Mouse (Mus musculus) liver, postnatal 0 days (tissue): ENCODE data around the gene Ankrd2. TPM values are rescaled to one million over a fixed set of nuclear protein-coding genes. Genes with fewer than 3 reads are reported as not detected.

Experiments used
- ATAC-seq: fragments of 200-750 bp; cut with Nextera tagmentation; 2 replicates; pipeline ENCODE4 v1.8.0; 2017; ENCODE audit warnings: mild to moderate bottlenecking, moderate library complexity
- DNase-seq: peaks from one replicate; pipeline ENCODE4 v3.0.0-alpha.2; 2016
- H3K27ac ChIP-seq: fragments of 300-500 bp; sonication (generic); 2 replicates; pipeline ENCODE4 v1.5.1; 2014; ENCODE audit warnings: antibody characterized with exemption, moderate library complexity, mild to moderate bottlenecking, low read depth
- H3K27me3 ChIP-seq: fragments of 300-500 bp; sonication (generic); 2 replicates; pipeline ENCODE4 v1.6.1; 2014; ENCODE audit warnings: low read length, control low read depth, mixed read lengths; ENCODE audit not compliant: insufficient read depth
- H3K36me3 ChIP-seq: fragments of 300-500 bp; sonication (generic); replicated peaks from 2 replicates; pipeline ENCODE4 v1.6.1; 2014; ENCODE audit warnings: mild to moderate bottlenecking, control low read depth, low read length, moderate library complexity, mixed read lengths; ENCODE audit not compliant: insufficient read depth
- H3K4me1 ChIP-seq: fragments of 300-500 bp; sonication (generic); 2 replicates; pipeline ENCODE4 v1.6.1; 2014; ENCODE audit warnings: antibody characterized with exemption, mild to moderate bottlenecking, control low read depth; ENCODE audit not compliant: insufficient read depth
- H3K4me2 ChIP-seq: fragments of 300-500 bp; sonication (generic); 2 replicates; pipeline ENCODE4 v1.6.1; 2014; ENCODE audit warnings: low read depth, mild to moderate bottlenecking, low read length, moderate library complexity, mixed read lengths
- H3K4me3 ChIP-seq: fragments of 300-500 bp; sonication (generic); 2 replicates; pipeline ENCODE4 v1.5.1; 2014; ENCODE audit warnings: low read depth, low read length
- H3K9ac ChIP-seq: fragments of 300-500 bp; sonication (generic); replicated peaks from 2 replicates; pipeline ENCODE4 v1.6.1; 2014; ENCODE audit warnings: mild to moderate bottlenecking, moderate library complexity
- H3K9me3 ChIP-seq: fragments of 300-500 bp; sonication (generic); 2 replicates; pipeline ENCODE4 v1.6.1; 2016; ENCODE audit warnings: mild to moderate bottlenecking, control low read depth, low read length, mixed read lengths
- CTCF ChIP-seq: sonication (generic); IDR thresholded peaks from 2 replicates; pipeline ENCODE4 v1.5.1; 2016; ENCODE audit warnings: antibody characterized with exemption, low read depth
- EP300 ChIP-seq: IDR thresholded peaks from 2 replicates; pipeline ENCODE4 v1.6.1; 2016; ENCODE audit warnings: antibody characterized with exemption, low read depth, mild to moderate bottlenecking
- WGBS: fragments of 180-500 bp; shearing (Covaris S2); extraction: QIAGEN DNeasy Blood & Tissue Kit; methylation state at CpG from one replicate; pipeline ENCODE4 v1.1.7; 2014; ENCODE audit not compliant: insufficient replicate concordance; 5-methylcytosine and 5-hydroxymethylcytosine counted together
- polyA plus RNA-seq: library from polyadenylated mRNA; unstranded; fragments of >200 nt; fragmentation: Nextera tagmentation; extraction: Ambion mirVana; gene quantifications from 2 replicates; pipeline ENCODE4 v1.2.1, GENCODE M21; 2015

Gene Ankrd2
- polyA plus RNA-seq, 1 experiment from 2014 or later = 0.22 TPM

- H3K4me2 ChIP-seq = no peak overlapping the region
- H3K4me1 ChIP-seq = peaks cover 22% of the 10 kb centered on the region
- no peak overlapping the region for H3K4me3 ChIP-seq
- ATAC-seq (peak; percentile 59), DNase-seq (no peak)
- H3K36me3 ChIP-seq = no peaks in the 10 kb centered on the region
- H3K9ac ChIP-seq = no peak overlapping the region
- no peak for TF ChIP-seq CTCF
- no peak for TF ChIP-seq EP300
- H3K27me3 ChIP-seq = no peaks in the 10 kb centered on the region
- WGBS = 51% methylated on average over 8 of the region's 8 CpGs
- H3K27ac ChIP-seq = peak overlapping the region; percentile 71
- no peaks in the 10 kb centered on the region for H3K9me3 ChIP-seq
Observed at GRCm38 (mm10) chr19:42017399-42018247, 18.2 kb upstream of the Ankrd2 start.

- no peaks in the 10 kb centered on the region for H3K36me3 ChIP-seq
- DNase-seq (no peak), ATAC-seq (peak; percentile 29; the same call in 1 of the 2 replicates)
- no peak overlapping the region for H3K4me2 ChIP-seq
- H3K4me1 ChIP-seq = peaks cover 22% of the 10 kb centered on the region
- H3K27ac ChIP-seq = peak overlapping the region; percentile 66
- 41% methylated on average over 4 of the region's 4 CpGs for WGBS
- H3K4me3 ChIP-seq = no peak overlapping the region
- TF ChIP-seq CTCF (no peak), EP300 (no peak)
- H3K9me3 ChIP-seq = no peaks in the 10 kb centered on the region
- H3K27me3 ChIP-seq = no peaks in the 10 kb centered on the region
- no peak overlapping the region for H3K9ac ChIP-seq
Observed at GRCm38 (mm10) chr19:42019011-42019522, 16.7 kb upstream of the Ankrd2 start.

GRCm38 (mm10) chr19:42021681-42022541, 13.9 kb upstream of the Ankrd2 start:
- no peak for DNase-seq
- 66% methylated on average over 10 of the region's 10 CpGs for WGBS
- H3K27ac ChIP-seq = no peak overlapping the region
- no peak overlapping the region for H3K4me2 ChIP-seq
- no peak for TF ChIP-seq CTCF
- TF ChIP-seq EP300 = no peak
- H3K9ac ChIP-seq = no peak overlapping the region
- no peaks in the 10 kb centered on the region for H3K36me3 ChIP-seq
- no peaks in the 10 kb centered on the region for H3K9me3 ChIP-seq
- H3K4me3 ChIP-seq = no peak overlapping the region
- ATAC-seq = no peak
- H3K27me3 ChIP-seq = no peaks in the 10 kb centered on the region
- peaks cover 22% of the 10 kb centered on the region for H3K4me1 ChIP-seq

DNA sequence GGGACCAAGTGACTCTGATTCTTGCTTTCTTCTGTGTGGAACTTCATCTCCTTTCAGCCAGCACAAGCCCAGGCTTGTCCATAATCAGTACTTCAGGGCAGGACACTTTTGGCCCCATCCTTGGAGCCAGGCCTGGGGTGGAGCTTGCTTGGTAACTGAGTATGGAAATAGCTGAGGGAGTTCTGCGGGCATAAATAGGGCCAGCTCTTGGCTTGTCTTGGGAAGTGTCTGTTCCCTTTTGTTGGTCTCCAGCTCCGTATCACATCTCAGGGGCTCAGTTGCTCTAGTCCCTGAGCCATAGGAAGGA, 13.3 kb upstream of the Ankrd2 start:
- Histone ChIP-seq H3K4me1 (peaks cover 17% of the 10 kb centered on the region), H3K4me2 (no peak overlapping the region), H3K9ac (no peak overlapping the region), H3K36me3 (no peaks in the 10 kb centered on the region), H3K4me3 (no peak overlapping the region), H3K9me3 (no peaks in the 10 kb centered on the region), H3K27me3 (no peaks in the 10 kb centered on the region), H3K27ac (no peak overlapping the region)
- no peak for TF ChIP-seq EP300
- TF ChIP-seq CTCF = no peak
- DNase-seq (no peak), ATAC-seq (no peak)
- WGBS = 83% methylated on average over 2 of the region's 2 CpGs

GRCm38 (mm10) chr19:42026158-42026557, 9.6 kb upstream of the Ankrd2 start:
- ATAC-seq = peak; percentile 66

GRCm38 (mm10) chr19:42031112-42031511, 4.7 kb upstream of the Ankrd2 start:
- no peaks in the 10 kb centered on the region for H3K27me3 ChIP-seq
- no peaks in the 10 kb centered on the region for H3K9me3 ChIP-seq
- H3K4me1 ChIP-seq = no peaks in the 10 kb centered on the region; the same call in 1 of the 2 replicates
- DNase-seq = no peak
- TF ChIP-seq EP300 = no peak
- TF ChIP-seq CTCF = no peak
- no peak for ATAC-seq
- no peak overlapping the region for H3K4me2 ChIP-seq
- no peak overlapping the region for H3K9ac ChIP-seq
- H3K36me3 ChIP-seq = peaks cover 11% of the 10 kb centered on the region; the same call in 1 of the 2 replicates
- WGBS = 78% methylated on average over 5 of the region's 5 CpGs
- H3K4me3 ChIP-seq = no peak overlapping the region
- H3K27ac ChIP-seq = no peak overlapping the region

More at GRCm38 (mm10) chr19:42026158-42026557, 9.6 kb upstream of the Ankrd2 start:
- no peaks in the 10 kb centered on the region for H3K36me3 ChIP-seq
- no peak overlapping the region for H3K27ac ChIP-seq
- H3K4me2 ChIP-seq = no peak overlapping the region
- 4% methylated on average over 5 of the region's 5 CpGs for WGBS
- no peaks in the 10 kb centered on the region for H3K9me3 ChIP-seq
- H3K9ac ChIP-seq = no peak overlapping the region
- H3K27me3 ChIP-seq = no peaks in the 10 kb centered on the region
- no peak overlapping the region for H3K4me3 ChIP-seq
- peak; percentile 83 for DNase-seq
- TF ChIP-seq EP300 (no peak), CTCF (peak; percentile 97)
- no peaks in the 10 kb centered on the region for H3K4me1 ChIP-seq
